Mouse (Mus musculus): Measurements from ENCODE around the gene Tmem217.

GRCm38 (mm10) chr17:29549543-29550428 is 2.4 kb downstream of the Tmem217 start, which contains the start of the genes Gm17657 and Tbc1d22b:
- TF ChIP-seq CTCF (IDR thresholded peaks at IDR 0.05; ENCODE audit: extremely low read depth, insufficient read length, insufficient replicate concordance, low read depth, low read length) (no peak), POLR2A (IDR thresholded peaks at IDR 0.05; ENCODE audit: low read depth, low read length) (peak; percentile 77; the same call in 1 of the 2 replicates)

All from small intestine, adult 2 months (tissue).